Mouse (Mus musculus) kidney, adult 2 months (tissue): ENCODE measurements around the gene Robo2.

ENCODE experiments used
- CTCF ChIP-seq: fragments of 200-500 bp; conservative IDR thresholded peaks from 2 replicates; pipeline ENCODE4 v1.5.1; 2011; ENCODE audit warnings: low read depth, mild to moderate bottlenecking, control low read depth, low read length, moderate library complexity, mixed read lengths; ENCODE audit not compliant: insufficient read depth, insufficient read length
- POLR2A ChIP-seq: fragments of 200-500 bp; IDR thresholded peaks from one replicate; pipeline ENCODE4 v1.6.1; 2011; ENCODE audit warnings: low read depth, low read length, control low read depth

DNA sequence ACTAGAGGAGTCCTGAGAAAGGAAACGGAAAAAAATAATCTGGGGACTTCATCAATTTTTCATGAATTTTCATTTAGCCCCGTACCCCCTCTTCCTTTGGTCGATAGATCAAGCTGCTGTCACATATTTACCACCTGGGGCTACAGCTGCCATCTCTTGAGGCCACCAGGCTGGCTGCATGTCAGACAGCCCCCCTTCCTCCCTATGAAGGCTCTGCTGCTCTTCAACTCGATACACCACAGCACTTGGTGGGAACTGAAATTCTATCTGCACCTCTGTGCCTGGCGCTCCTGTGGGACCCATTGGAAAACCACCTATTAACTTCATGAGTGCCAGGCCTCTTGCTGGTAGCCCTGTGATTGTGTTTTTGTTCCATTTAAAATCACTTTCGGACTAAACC is 63.2 kb downstream of the Robo2 start:
- TF ChIP-seq CTCF (no peak), POLR2A (no peak)
